Mouse (Mus musculus) neural tube, embryonic 10.5 days (tissue): ENCODE results near the gene Plcd1.

Experiments used
- DNase-seq: peaks from one replicate; pipeline ENCODE4 v3.0.0-alpha.2; 2017; ENCODE audit warnings: low spot score; ENCODE audit errors: extremely low spot score

The Plcd1 gene

DNA sequence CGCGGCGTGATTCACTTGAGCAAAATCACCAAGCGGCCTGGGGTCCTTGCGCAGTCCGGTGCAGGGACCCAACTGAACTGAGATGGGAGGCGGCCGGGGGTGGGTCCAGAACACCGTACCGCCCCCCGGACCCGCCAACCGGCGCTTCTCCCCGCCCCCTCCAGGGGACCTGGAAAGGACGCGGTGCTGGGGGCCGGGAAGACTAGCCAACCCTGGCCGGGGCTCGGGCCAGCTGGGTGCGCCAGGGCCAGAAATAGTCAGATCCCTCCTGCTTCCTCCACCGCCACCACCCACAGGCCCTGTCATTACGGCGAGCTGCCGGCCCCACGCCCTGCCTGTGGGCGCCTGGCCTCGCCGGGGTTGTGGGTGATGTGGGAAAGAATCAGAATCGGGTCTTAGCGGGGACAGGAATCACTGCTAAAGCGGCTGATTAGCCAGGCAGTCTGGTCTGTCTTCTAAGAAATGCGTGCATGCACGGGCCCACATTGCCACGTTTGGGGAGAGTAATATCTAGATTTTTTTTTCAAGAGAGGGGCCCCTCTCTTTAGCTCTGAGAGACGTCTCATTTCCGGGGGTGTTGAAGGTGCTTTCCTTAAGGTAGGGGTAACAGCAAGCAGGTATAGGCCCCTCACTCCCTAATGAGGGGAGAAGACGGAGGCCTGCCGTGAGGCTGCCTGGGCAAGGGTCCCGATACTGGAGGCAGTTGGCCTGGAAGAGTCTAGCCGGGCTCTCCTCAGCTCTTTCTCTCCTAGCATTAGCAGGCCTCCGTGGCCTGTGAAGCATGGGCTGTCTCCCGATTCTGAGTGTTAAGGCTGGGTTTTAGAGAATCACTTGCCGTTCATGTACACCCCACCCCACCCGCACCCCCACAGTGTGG is at the start of gene Plcd1:
Plcd1 (minus strand) TSS at position 84 of the 877 bp plus-strand sequence.
- peak; percentile 79 for DNase-seq

DNA sequence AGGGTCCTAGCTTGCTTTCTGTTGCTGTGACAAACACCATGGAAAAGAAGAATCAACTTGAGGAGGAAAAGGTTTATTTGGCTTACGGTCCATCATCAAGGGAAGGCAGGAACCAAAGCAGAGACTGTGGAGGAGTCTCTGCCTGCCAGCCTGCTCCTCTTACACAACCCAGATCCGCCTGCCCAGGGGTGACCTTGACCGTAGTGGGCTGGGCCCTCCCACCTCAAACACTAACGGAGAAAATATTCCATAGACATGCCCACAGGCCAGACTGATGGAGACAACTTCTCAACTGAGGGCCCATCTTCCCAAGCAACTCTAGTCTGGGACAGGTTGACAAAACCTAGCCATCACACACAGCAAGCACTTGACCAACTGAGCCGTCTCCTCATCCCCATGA is 48.8 kb upstream of the Plcd1 start:
- DNase-seq = no peak

DNA sequence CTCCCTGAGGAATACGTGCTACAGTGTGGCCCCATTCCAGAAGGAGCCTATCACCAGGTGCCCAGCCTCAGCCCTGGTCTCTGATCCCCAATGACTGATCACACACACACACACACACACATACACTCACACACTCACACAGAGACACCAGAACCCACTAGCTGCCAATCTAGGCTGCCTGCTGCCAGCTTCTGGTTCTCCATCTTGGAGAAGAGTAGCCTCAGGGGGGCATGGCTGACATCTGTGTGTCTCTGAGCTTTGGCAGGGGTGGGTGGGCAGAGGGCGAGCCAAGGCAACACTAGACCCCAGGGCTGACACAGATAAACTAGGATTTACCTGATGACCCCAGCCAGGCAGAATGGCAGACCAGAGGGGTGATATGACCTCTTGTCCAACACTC is 45.5 kb upstream of the Plcd1 start:
- no peak for DNase-seq

DNA sequence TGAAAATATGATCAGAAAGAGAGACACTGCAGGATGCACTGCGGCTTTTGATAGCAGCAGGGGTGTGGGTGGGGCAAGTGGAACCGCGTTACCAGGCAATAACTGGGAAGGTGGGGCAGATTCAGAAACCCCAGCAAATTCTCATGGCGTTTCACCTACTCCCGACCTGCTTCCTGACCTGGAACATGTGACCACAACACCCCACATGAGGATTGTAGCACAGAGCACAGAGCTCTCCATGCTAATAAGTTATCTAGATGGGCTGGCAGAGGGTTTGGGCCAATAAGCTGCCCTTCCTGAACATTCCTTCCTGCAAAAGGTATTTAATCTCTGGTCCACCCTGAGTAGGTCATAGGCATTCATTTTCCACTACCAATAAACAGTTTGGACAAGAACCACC is 37.4 kb upstream of the Plcd1 start:
- no peak for DNase-seq

DNA sequence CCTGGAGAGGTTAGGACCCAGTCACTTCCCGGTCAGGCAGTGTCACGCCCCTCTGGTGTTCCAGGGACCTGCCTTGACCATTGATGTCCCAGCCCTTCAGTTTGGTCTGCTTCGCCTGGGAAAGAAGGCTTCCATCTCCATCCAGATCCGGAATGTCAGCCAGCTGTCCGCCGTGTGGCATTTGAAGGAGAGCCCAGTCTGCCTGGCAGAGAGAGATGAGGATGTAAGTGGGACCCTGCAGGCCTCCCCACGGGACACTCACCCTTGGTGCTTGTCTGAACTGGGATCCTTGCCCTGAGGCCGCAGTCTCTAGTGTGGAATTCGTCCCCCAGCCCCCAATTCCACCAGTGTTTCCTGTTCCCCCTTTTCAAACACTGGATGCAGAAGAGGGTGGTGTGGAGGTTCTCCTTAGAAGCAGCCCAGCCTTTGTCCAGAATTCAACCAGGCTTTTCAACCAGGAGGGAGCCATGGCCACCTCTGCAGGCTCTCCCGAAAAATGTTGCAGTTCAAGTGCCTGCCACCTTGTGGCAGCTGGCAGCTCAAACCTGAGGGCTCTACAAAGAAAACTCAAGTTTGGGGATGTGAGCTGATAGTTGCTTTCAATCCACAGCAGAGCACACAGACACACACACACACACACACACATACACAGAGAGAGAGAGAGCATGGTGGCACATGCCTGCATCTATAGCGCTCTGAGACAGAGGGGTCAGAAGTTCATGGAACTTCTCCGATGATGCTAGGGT is 35.3 kb upstream of the Plcd1 start:
- DNase-seq = no peak

DNA sequence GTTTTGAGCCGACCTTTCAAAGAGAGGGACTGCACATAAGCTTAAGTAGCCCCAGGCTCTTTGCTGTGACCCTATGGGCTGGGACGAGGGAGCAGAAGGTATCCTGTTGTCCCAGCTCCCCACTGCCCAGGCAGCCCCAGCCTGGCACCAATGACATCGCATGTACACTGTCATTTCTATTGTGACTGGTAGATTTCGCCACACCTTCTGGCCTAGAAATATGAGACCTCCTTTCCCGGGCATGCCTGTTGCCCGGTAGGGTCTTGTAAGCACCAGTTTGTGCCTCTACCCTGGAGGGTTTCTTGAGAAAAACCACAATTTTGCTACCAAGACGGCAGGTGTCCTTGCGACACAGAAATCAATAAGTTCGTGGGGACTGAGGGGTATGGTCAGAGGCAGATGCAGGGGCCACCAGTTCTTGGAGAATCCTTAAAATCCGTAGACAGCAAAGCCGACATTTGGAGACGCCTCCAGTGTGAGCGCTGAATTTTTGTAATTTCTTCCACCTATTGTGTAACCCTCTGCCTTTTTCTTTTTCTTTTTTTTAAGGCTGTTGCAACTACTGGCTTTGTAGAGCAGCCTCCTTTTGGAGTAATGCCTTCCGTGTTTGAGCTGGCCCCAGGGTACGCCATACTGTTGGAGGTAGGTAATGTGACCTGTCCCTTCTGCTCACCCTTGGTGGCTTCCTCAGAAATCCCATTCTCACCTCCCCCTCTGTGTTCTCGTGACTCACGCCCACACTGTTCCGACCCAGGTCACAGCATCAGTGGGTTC is 29.5 kb upstream of the Plcd1 start:
- DNase-seq = no peak

DNA sequence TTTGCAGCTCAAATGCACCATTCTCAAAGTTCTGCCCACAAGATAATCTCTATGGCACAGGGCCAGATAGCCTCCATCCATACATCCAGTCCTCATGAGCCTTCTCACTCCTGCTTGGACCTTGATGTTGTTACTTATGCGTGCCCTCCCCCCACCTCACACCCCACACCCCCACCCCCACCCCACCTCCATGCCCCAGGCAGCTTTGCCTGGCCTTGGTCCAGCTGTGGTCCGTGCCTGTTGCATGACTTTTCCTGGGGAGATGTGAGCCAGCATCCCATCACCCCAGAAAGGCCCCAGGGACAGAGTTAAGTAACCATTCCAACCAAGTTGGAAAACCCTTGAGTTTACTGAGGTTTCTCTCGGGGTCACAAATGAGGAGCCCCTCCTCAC is 26.9 kb upstream of the Plcd1 start:
- DNase-seq = no peak

DNA sequence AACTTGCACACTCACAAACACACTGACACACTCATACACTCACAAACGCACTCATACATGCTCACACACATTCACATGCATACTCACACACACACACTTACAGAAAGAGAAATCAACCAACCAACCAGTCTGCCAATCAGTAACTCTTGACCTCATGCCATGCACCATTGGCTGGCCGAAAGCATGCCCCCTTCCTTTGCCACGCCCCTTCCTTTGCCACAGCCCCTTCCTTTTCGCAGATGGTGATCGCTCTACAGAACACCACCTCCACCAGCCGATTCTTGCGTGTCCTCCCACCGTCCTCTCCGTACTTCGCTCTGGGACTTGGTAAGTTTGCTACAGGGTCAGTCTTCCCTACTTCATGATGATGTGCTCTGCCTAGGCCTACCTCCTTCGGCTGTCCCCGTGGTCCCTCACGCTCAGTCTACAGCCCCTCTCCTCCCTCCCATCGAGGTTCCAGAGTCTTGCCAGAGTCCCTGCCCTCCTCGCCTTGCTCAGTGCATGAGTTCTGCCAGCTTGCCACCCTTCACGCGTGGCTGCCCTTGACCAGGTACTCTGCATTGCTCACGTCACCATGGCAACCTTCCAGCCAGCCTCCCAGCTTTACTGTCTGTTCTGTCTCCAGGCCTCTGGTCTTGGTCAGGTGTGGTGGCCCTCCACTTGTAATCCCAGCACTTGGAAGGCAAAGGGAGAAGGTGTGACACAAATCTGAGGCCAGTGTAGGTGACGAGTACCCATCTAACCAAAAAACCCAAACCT is 26.3 kb upstream of the Plcd1 start:
- DNase-seq = no peak

DNA sequence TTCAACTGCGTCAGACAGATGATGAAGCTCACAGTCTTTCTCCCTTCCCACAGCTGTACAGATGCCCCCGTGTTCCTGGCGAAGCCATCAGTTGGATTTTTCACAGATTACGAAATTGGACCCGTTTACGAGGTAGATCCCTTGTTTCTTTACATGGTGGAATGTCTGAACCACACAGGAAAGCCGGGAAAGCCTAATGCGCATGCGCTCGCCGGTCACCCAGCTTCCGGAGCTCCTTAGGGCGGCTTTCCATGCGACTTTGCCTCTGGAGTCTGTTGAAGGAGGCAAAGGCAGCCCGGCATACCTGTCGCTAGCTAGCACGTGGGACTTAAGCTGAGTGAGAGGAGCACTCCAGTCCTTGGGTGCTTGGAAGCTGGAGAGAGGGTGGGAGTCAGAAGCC is 21.6 kb upstream of the Plcd1 start:
- DNase-seq = no peak

DNA sequence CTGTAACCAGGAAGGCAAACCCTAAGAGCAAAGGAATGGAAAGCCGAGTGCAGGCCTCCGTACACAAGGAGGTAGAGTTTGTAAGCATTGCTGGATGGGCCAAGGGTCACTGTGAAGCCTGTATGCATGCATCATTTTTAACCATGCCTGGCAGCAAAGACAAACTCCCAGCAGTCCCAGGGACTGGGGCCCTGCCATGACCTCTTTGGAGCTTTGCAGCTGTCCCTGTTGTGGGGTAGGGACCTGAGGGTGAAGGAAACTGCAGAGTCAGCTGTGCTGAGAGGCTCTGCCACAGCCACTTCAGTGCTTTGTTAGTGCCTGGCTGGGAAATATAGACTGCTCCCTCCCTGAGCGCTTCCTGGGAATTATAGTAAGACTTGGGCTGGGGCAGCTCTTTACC is 17.3 kb upstream of the Plcd1 start:
- no peak for DNase-seq

DNA sequence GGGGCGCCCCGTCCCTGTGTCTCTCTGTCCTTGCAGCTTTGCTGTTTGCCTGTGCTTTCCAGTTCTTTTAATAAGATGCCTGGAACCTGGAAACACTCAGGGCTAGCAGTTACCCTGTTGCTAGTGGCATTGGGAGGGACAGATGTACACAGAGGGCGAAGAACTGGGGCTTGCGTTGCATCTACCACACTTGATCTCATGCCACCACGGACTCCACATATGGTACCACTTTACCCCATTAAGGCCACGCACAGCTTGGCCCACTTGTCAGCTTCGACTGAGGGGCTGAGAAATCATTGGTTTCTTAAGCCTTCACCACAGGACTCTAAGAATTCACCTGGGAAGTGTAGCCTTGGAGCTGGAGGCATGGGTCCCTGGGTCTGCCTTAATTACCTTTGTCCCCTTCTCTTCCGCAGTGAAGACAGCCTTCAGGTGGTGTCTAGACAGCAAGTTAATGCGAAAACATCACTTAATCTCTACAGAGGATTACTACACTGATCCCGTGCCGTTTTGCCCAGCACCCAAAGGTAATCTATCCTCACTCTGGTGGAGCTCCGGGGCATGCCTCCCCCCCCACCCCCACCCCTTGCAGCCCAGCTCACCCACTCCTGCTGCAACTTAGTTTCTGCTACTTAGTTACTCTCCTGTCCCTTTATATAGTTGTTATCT is 16.5 kb upstream of the Plcd1 start:
- DNase-seq = no peak

DNA sequence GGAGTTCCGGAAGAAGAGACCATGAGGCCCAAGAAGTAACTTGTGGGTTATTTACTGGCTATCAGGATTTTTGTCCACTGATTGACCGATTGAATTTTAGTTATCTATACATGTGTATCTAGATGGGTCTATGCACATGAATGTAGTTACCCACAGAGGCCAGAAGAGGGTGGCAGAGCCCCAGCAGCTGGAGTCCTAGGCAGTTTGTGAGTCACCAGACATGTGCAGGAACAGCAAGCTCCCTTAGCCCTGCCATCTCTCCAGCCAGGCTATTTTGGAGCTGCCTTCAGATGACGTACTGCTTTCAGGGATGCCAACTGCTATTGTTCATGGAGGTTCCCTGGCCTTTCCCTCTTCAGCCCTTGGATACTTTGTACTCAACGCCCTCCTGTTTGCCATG is 14.3 kb upstream of the Plcd1 start:
- no peak for DNase-seq

DNA sequence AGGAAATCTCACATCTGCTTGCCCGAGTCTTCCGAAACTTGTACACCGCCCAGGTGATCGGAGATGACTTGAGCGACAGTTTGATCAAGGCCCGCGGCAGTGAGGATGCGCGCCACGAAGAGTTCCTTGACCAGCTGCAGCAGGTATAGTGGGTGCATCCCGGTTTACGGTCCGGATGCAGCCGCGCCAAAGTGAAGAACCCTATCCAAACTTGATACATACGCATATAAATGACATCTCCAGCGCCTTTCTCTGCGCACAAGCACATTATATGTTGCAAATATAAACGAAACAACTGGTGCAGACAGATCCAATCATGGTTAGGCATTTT is 9.4 kb upstream of the Plcd1 start:
- no peak for DNase-seq

DNA sequence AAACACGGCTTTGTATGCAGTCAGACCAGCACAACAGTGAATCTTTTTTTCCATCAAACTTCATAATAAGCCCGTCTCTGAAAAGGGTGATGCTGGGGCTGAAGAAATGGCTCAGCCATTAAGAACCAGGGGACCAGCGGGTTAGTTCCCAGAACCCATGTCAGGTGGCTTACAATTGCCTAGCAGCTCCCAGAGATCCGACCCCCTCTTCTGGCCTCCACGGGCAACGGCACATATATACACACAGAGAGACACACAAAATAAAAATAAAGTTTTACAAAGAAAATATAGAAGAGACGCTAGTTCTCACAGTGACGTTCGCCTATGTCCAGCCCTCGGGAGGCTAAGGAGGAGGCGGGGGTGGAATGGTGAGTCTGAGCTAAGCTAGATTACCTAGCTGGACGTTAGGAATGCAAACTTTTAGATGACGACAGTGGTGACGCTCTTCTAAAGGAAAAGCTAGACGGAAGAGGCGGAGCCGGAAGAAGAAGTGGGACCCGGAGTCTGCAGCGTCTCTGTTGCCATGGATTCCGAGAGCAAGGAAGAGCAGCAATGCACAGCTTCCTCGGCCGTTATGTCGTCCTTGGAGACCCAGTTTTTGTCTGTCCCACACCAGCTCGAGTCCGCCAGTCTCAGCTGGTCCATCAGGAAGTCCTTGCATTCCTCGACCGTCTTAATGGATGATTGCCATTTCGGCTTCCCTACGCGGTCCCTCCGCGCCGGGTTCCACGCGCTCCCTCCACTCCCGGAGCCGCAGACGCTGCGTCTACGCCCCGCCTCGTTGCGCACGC is 8.9 kb upstream of the Plcd1 start, which contains the start of gene Dlec1:
Dlec1 (plus strand) TSS at position 487 of the 791 bp plus-strand sequence.
- DNase-seq = peak; percentile 79

DNA sequence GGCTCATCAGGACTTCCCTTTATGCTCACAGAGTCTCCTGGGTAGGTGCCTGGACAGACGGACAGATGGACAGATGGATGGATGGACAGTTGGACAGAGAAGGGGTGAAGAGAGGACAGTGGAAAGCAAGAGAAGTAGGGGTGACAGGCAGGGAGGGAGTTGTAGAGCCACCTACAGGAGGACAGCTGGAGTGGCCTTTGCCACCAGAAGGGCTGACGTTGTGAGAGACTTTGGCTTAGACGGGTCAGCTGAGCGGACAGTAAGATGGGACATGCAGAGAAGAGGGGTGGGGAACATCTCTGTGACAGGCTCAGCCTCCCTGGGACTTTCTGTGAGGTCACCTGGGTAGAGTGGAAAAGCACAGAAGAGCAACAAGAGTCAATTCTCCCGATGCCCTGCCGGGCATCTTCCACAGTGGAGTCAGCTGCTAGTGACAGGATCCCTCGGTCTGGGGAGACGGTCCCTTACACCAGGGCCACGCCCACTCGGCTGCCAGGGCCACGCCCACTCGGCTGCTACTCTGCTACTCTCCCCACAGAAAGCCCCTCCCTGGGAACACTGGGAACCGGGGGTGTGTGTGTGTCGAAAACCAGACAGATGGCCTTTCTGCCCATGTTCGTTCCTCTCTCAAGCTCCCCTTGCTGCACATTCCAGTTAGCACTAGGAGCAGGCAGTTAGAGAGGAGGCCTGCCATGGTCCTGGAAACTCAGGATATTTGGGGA is 7.0 kb upstream of the Plcd1 start:
- DNase-seq = no peak

DNA sequence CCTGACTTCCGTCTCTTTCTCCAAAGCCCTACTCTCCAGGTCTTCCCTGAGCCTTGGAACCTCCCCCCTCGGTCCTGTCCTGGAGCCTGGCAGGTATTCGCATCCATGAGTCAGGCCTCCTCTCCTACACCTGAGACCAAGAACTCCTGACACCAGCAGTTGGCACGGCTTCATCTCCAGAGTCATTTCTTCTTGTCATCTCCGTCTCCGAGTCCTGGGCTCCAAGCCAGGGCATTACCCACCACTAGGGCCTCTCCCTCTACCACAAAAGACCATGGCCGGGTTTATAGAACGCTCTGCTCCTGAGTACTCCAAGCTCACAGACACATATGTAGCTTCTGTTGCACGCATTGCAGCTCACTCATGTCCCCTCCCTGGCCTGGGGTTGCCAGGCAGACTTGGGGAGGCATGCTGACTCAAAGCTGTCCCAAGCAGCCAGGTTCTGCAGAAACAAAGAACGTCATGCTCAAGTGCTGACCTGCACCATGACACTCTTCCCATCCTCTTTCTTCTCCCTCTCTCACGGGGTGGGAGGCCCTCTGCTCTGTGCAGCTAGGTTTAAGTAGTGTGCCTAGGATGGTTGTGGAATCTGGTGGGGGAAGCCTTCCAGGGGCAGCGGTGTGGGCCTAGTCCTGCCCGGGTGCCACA is 1.3 kb upstream of the Plcd1 start:
- no peak for DNase-seq

DNA sequence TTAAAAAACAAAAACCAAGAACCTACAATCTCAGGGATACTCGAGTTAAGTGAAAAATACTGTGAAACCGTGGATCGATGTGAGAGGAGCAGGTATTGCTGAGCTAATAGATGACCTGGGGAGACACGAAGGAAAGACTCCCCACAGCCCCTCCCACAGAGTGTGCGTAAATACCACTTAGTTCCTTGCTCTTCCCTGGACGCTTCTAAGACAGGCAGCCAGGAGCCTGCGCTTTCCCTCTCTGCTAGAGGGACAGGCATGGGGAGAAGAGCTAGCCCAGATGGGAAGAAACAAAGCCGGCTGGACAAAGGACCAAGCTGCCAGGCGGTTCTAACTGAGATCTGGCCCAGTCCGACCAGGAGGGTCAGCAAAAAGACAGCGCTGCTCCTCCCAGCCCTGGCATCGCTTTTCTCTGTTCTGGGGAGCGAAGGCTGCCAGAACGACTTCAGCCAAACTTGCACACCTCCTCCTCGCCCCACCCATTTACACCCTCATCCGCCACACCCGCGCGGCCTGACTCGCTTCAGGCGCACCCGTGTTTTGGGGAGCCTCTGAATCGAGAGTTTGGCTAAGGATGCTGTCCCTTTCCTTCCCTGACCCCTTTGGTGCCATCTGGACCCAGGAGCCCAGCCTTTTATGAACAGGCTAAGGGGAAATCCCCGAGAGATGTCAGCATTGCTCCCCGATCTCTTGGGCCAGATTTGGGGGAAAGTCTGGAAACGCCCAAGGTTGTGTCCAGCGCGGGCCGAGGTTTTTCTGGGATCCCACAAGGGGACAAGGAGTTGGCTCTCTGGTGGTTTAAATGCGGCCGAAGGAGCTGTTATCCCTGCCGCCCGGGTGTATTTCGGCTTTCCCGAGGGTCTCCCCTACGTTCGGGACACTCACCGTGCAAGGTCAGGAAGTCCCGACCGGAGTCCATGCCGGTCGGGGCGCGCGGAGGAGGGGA is 556 bp downstream of the Plcd1 start:
- peak; percentile 57 for DNase-seq
